Mouse (Mus musculus): ENCODE measurements around the gene Gm47995. TPM values are rescaled to one million over a fixed set of nuclear protein-coding genes. Genes with fewer than 3 reads are reported as not detected.

The Gm47995 gene
- polyA plus RNA-seq (2012): 0.14 and 0.61 TPM in 2 replicates

DNA sequence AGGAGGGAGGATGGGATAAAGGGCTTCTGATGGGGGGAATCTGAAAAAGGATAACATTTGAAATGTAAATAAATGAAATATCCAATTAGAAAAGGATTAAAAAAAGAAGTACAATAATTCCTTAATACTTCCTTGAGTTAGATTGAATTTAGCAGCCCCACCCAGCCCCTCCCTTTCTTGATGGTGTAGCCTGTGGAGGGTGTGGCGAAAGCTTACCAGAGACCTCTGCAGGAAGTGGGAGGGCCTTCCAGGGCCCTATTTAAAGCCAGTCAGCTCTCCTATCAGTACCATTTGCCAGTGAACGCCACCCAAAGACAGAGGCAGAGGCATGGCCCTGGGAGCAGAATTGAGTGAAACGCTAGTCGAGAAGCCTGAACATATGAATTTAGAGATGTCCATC is at the start of gene Gm47995:
Gene Gm47995, plus strand, starts transcription at position 329 of the 400 bp plus-strand sequence.

DNA sequence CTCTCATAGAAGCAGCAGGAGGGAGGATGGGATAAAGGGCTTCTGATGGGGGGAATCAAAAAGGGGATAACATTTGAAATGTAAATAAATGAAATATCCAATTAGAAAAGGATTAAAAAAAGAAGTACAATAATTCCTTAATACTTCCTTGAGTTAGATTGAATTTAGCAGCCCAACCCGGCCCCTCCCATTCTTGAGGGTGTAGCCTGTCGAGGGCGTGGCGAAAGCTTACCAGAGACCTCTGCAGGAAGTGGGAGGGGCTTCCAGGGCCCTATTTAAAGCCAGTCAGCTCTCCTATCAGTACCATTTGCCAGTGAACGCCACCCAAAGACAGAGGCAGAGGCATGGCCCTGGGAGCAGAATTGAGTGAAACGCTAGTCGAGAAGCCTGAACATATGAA is 16.0 kb upstream of the Gm47995 start, which contains the start of gene Gm47985:
Gene Gm47985, plus strand, starts transcription at position 272 of the 400 bp plus-strand sequence.

DNA sequence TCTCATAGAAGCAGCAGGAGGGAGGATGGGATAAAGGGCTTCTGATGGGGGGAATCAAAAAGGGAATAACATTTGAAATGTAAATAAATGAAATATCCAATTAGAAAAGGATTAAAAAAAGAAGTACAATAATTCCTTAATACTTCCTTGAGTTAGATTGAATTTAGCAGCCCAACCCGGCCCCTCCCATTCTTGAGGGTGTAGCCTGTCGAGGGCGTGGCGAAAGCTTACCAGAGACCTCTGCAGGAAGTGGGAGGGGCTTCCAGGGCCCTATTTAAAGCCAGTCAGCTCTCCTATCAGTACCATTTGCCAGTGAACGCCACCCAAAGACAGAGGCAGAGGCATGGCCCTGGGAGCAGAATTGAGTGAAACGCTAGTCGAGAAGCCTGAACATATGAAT is 6.2 kb upstream of the Gm47995 start, which contains the start of gene Gm8947:
Gene Gm8947, plus strand, starts transcription at position 302 of the 400 bp plus-strand sequence.

DNA sequence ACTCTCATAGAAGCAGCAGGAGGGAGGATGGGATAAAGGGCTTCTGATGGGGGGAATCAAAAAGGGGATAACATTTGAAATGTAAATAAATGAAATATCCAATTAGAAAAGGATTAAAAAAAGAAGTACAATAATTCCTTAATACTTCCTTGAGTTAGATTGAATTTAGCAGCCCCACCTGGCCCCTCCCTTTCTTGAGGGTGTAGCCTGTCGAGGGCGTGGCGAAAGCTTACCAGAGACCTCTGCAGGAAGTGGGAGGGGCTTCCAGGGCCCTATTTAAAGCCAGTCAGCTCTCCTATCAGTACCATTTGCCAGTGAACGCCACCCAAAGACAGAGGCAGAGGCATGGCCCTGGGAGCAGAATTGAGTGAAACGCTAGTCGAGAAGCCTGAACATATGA is 5.6 kb downstream of the Gm47995 start, which contains the start of gene 3110040M04Rik:
Gene 3110040M04Rik, plus strand, starts transcription at position 304 of the 400 bp plus-strand sequence.

DNA sequence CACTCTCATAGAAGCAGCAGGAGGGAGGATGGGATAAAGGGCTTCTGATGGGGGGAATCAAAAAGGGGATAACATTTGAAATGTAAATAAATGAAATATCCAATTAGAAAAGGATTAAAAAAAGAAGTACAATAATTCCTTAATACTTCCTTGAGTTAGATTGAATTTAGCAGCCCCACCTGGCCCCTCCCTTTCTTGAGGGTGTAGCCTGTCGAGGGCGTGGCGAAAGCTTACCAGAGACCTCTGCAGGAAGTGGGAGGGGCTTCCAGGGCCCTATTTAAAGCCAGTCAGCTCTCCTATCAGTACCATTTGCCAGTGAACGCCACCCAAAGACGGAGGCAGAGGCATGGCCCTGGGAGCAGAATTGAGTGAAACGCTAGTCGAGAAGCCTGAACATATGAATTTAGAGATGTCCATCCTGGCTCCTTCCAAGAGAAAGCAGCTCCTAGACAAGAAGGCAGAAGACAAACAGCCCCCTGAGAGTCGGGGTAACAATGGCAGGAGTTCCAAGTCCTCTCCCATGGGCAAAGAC is 11.6 kb downstream of the Gm47995 start, which contains the start of gene Gm47996:
Gene Gm47996, plus strand, starts transcription at position 308 of the 532 bp plus-strand sequence.

Other genes with a start within 250 kb of the Gm47995 start
- 0.03 TPM in 1 of 2 replicates, not detected in the other for gene Hmcn1, start 205.0 kb upstream of the Gm47995 start, polyA plus RNA-seq (2012)
- gene Gm47985, start 15.9 kb upstream of the Gm47995 start, polyA plus RNA-seq (2012): 0.11 and 0.23 TPM in 2 replicates
- gene Gm8947, start 6.1 kb upstream of the Gm47995 start, polyA plus RNA-seq (2012): 0.04 and 0.06 TPM in 2 replicates
- 0.15 and 0.30 TPM in 2 replicates for gene 3110040M04Rik, start 5.7 kb downstream of the Gm47995 start, polyA plus RNA-seq (2012)
- gene Gm47996, start 11.7 kb downstream of the Gm47995 start, polyA plus RNA-seq (2012): not detected in 2 replicates
- 85.0 and 91.1 TPM in 2 replicates for gene Ivns1abp, start 146.0 kb downstream of the Gm47995 start, polyA plus RNA-seq (2012)
- gene Swt1, start 230.0 kb downstream of the Gm47995 start, polyA plus RNA-seq (2012): 1.00 and 1.6 TPM in 2 replicates
- 12.1 and 12.9 TPM in 2 replicates for gene Trmt1l, start 230.1 kb downstream of the Gm47995 start, polyA plus RNA-seq (2012)

Measured in megakaryocyte-erythroid progenitor cell, adult 5 weeks (primary cell).